Mouse (Mus musculus): ENCODE data around the gene Pdxp.
A peak's percentile ranks its signal among the peaks of the same experiment; 100 is the strongest.
"Not testable (repeated sequence)": the region's sequence is repeated elsewhere in the genome, so short reads cannot be mapped to it uniquely, and the experiment has no call there.

Pdxp gene

DNA sequence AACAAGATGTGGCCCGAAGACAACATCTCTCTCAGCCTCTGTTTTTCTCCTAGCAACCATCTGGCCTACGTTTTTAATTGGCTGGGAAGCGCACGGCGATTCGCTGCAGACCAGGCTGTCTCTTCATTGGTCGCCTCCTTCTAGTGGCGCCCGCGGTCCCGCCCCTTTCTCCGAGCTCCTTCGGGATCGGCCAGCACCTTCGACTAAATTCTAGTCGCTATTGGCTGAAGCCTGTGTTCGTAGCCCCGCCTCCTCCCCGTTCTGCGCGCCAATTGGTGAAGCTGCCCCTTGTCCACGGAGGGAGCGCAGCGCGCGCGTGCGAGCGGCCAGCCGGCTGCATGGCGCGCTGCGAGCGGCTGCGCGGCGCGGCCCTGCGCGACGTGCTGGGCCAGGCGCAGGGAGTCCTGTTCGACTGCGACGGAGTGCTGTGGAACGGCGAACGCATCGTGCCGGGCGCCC lies at the start of gene Pdxp:
Gene Pdxp, plus strand, starts transcription at position 288 of the 459 bp plus-strand sequence.
- DNase-seq (ENCODE audit: low spot score in 2 of 2) = peak; percentile 90 to 97

DNA sequence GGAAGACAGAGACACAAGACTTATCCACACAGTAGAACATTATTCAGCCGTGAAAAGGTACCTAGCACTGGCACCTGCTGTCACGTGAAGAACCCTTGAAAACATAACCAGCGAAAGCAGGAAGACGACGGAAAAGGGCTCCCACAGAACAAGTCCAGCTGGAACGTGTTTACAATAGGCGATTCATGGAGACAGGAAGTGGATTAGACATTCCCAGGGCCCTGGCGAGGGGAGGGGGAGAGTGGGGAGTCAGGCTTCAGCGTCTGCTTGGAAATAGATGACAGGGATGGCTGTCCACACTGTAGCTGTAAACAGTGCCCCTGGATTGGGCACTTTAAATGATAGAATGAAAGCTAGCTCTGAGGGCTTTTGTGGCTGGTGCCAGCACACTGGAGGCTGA lies 45.3 kb upstream of the Pdxp start:
- no peak for DNase-seq (ENCODE audit: low spot score in 2 of 2)

DNA sequence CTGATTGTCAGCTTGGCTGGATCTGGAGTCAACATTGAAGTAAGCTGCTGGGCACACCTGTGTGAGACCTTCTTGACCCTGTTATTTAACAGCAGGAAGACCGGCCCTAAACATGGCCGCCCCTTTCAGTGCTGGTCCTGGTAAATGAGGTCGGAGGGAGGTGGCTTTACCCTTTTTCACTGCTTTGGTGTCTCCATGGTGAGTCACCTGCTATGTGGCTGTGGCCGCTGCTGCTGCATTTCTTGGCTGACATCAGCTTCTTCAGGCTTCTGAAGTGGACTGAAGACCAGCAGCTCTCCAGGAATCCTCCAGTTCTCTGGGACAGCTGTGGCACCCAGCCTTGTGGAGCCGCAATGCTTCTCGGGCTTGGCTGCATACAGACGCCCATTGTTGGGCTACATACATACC lies 44.9 kb upstream of the Pdxp start:
- DNase-seq (ENCODE audit: low spot score in 2 of 2) = no peak

DNA sequence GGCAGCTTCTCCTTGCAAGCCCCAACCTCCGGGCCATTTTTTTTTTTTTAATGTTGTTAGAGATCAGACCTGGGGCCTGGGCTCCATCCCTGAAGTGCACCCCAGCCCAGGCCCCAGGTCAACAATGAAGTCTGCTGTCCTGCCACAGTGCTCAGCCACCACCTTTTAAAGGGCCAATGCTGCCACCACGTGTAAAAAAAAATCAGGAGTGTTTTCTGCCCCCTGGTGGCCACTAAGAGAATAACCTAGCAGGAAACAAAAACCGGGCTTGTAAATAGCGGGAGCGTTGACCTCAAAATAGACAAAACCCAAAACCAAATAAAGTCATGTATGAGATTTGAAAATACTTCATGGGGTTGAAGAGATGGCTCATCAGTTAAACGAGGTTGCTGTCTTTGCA lies 43.9 kb upstream of the Pdxp start:
- peak in 1 of 2 experiments; percentile 47 for DNase-seq (ENCODE audit: low spot score in 2 of 2)

DNA sequence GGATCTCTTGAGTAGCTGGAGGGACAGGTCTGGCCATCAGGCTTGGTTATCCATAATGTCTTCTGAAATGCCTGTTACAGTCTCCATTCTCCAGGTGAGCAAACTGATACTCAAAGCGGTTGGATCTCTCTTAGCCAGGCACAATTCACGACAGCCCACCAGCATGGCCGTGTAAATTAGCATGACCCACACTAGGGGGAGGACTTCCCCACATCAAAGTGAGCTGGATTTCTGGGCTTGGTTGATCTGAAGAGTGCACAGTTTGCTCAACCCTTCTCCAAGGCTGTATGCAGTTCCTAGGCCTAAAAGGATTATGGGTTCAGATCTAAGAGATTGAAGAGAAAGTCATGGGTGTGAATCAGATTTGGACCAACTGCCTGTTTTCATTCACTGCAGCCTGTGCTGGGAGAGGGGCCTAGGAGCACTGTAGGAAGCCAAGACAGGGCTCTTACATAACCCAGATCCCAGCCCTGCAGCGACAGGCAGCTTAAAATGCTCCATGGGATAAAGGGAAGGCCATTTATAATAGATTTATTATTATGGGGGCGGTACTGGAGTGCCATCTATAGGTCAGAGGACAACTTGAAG lies 41.6 kb upstream of the Pdxp start:
- no peak for DNase-seq (ENCODE audit: low spot score in 2 of 2)

DNA sequence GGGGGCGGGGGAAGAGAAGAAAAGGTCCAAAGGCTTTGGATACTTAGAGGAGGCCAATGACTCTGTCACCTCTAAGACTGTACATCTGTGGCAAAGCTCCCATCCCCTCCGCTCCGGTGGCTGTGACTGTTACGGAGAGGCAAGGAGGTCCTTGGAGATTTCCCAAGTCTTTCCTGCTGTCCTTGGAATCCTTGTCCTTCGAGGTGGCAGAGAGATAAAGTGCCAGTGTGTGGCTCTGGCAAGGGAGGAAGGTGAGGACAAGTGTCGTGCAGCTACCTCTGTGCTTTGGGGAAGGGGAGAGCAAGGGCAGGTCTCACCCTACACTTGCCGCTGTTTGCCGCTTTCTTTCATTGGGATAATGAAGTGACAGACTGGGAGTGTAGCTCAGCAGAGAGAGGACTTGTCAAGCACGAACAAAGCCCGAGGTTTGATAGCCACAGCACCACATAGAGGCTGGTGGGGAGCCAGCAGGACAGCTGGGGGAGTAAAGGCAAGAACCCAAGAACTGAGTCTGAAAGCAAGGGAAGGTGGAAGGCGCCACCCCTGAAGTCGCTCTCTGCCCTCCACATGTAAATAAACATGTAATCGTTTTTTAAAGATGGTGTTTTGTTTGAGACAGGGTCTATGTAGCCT lies 39.8 kb upstream of the Pdxp start:
- no peak for DNase-seq (ENCODE audit: low spot score in 2 of 2)

DNA sequence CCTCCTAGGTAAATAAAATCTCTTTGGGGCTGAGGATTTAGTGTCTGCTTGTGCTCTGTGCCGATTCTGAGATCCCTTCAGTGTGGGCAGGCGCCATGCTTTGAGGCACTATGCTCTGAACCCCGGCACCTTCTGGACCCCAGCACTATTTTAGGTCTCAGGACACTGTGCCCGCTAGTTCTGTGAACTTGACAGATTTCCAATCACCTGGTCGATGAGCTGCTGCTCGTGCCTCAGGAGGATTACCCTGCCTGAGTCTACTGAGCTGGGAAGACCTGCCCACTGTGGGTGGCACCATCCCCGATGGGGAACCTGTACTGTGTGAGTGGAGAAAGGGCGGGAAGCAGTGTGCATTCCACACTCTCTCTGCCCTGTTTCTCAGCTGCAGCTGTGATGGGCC lies 38.7 kb upstream of the Pdxp start:
- DNase-seq (ENCODE audit: low spot score in 2 of 2) = no peak

DNA sequence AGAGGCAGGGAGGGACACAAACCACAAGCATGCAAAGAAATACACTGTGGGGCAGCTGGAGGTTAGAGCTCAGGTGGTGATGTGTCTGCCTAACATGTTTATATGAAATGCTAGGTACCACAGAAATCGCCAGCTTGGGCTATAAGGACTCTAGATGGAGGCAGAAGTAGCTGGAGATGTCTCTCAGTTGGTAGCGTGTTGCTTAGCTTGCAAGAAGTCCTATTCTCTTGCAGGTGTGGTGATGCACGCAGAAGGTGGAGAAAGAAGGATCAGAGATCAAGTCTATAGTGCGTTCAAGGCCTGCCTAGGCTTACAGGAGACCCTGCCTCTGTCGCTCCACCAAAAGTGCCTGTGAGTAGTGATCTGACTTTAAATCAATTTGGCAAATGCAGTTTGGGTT lies 38.2 kb upstream of the Pdxp start:
- no peak for DNase-seq (ENCODE audit: low spot score in 2 of 2)

DNA sequence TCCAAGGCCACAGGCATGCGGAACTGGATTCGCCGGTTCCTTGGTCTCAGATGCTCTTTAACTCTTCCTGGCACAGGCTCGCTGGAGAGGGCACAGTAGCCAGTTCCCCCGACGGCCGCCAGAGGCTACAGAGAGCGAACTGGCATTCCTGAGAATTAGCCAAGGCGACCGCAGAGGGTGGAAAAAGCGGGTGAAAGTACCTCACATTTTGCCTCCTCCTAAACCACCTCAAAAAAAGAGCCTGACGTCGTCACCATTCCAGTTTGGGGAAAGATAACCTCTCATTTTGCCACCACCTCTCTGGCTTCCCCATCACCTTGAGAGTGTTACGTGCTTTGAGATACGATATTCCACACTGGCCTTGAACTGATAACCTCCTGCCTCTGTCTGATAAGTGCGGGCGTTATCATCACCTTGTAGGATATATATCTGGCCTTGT lies 37.4 kb upstream of the Pdxp start:
- DNase-seq (ENCODE audit: low spot score in 2 of 2) = peak; percentile 78 to 86

DNA sequence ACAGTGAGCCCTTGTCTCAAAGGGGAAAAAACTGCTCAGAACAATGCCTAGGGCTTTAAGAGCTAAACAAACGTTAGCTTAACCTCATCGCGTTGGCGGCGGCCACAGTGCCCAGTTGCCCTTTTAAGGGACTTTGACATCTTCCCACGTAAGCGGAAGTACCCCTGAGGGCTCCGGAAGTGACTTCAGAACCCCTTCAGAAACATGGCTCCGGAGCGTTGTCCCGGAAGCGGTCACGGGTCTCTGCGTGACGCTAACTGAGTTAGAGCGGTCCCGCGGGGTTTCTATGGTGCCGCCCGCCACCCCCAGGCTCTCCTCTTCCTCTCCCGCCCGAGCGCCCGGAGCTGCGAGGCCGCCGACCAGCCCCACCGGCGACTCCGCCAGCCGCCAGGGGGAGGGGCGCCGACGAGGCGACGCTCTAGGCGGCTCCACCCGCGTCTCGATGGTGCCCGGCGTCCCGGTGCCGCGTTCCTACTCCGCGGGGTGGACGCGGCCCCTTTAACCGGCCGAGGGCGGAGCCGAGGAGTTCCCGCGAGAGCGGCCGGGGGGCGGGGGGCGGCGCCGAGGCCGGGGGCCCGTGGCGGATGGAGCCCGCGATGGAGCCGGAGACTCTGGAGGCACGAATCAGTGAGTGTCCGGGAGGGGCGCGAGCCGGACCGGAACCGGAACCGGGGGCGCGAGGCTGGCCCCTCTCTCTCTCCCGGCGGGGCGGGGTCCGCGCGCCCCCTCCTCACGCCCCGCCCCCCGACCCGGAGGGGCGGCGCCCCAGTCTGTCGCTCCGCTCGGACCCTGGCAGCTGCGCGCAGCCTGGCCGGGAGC lies 36.5 kb upstream of the Pdxp start, which contains the start of gene Gga1:
Gene Gga1, plus strand, starts transcription at position 200 of the 819 bp plus-strand sequence.
- DNase-seq (ENCODE audit: low spot score in 2 of 2) = peak; percentile 77 to 92

DNA sequence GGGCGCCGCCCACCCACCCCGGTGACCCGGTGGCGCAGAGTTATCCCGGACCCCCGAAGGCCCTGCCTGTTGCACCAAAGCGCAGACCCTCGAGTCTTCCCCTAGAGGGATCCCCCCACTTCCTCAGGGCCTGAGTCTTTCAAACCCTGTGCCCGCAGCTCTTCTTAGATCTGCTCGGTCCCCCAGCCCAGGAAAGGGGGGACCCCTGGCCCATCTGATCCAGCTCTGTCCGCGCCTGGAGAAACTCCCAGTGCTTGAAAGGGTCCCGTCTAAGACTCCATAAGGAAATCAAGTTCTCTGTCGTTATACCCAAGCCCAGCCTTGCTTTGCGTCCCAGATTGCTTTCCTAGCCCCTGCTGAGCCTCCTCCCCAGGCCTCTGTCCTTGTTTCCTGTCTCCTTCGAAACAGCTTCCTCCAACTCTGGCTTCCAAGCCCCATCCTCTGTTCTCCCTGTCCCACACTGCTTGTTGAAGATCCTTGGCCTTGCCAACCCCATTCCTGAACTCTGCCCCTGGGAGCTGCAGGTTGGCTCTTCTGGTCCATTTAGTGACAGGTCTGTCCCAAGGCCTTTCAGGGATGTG lies 35.8 kb upstream of the Pdxp start:
- DNase-seq (ENCODE audit: low spot score in 2 of 2) = no peak

DNA sequence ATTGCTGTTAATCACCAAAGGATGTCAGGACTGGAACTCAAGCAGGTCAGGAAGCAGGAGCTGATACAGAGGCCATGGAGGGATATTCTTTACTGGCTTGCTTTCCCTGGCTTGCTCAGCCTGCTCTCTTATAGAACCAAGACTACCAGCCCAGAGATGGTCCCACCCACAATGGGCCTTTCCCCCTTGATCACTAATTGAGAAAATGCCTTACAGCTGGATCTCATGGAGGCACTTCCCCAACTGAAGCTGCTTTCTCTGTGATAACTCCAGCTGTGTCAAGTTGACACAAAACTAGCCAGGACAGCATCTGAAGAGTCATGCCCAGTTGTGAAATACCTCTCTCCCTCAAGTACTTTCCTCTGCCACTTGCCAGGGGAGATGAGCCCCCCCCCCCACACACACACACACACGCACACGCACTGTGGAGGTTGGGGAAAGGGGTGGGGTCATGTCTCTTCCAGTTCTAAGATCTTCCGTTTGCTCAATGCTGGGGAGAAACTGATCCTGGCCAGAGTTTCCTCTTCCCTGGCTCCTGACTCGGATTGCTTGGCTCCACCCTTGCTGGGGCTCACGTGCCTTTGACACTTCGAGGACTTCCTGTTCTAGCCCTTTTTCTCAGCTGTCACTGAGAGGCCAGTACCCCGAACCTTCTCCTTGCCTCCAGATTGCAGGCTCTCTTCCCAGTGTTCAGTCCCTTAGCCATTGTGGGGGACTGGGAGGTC lies 34.8 kb upstream of the Pdxp start:
- not testable (repeated sequence) for DNase-seq (ENCODE audit: low spot score in 2 of 2)

DNA sequence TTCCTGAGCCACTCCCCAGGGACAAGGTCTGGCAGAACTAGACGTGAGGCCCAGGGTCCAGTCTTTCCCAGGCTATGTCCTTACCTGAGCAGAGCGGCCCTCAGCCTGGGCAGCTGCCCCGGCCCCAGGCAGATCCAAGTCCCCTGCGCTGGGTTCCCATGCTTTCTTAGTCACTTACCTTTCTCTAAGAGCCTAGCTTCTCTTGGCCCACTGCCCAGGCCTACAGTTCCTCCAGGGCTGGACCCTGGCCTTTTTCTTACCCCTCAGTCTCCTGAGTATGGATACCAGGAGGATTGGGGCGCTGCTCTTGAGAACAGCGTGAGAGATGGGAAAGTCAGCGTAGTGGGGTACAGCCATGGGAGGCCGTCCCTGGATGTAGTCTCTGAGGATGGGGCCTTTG lies 33.3 kb upstream of the Pdxp start:
- no peak for DNase-seq (ENCODE audit: low spot score in 2 of 2)

DNA sequence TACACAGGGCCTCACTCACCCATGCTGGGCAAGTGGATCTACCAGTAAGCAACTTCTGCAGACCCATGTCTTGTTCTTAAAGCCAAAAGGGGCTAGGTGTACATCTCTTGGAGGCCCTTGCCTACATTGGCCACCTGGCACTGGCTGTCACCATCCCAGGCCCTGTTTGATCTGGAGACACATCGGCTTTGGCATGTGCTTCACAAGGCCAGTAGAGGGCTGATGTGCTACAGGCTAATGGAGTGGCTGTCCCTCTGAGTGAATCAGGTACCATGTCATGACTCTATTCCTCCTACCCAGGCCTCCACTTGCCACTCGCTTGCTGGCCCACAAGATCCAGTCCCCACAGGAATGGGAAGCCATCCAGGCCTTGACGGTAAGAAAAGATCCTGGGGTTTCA lies 31.9 kb upstream of the Pdxp start:
- DNase-seq (ENCODE audit: low spot score in 2 of 2) = no peak

DNA sequence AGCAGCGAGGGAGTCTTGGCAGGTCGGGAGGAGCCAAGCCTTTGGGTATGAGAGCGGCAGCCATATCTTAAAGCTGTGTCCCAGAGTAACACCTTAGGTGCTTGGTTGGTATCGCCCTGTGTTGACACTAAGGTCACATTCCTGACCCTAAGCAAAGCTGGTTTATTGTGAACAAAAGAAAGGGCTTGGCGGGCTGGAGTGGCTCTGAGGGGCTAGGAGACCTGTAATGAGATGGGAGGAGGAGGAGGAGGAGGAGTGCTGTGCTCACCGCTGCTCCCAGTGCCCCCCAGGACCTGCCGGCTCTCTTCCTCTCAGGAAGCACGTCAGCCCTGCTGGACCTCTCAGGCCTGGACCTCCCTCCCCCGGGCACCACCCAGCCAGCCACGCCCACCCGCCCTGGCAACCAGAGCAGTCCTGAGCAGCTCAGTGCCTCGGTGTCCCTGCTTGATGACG lies 24.3 kb upstream of the Pdxp start:
- DNase-seq (ENCODE audit: low spot score in 2 of 2) = no peak

DNA sequence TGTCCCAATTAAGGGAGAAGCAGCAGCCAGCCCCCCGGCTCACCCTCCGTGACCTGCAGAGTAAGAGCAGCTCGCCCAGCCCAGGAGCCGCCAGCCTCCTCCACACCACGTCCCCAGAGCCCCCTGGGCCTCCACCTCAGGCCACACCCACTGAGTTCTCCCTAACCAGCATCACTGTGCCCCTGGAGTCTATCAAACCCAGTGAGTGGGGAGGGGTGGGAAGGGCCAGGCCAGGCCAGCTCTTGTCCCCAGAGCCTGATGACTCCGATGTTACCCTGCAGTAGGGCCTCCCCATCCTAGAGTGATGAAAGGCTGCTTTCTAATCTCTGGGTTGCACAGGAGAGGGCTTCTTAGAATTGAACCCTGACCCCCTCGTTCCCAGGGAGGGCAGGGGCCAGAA lies 21.3 kb upstream of the Pdxp start:
- no peak for DNase-seq (ENCODE audit: low spot score in 2 of 2)

DNA sequence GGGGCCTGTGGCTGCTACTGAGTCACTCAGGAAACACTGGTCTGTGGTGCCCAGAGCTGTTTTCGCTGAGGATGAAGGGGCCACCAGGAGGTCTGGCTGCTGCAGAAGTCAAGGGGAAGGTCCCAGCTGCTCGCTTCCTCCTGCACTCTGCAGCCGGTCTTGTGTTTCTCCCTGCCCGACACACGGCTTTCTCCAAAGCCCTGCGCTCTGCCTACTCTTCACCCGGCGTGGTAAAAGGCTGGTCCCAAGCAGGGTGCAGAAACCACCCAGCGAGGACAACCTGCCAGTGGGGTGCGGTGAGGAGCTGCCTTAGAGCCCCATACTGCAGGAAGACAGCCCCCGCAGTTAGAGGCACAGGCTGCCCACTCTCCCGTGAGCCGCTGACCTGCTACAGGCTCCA lies 19.0 kb upstream of the Pdxp start:
- DNase-seq (ENCODE audit: low spot score in 2 of 2) = no peak

DNA sequence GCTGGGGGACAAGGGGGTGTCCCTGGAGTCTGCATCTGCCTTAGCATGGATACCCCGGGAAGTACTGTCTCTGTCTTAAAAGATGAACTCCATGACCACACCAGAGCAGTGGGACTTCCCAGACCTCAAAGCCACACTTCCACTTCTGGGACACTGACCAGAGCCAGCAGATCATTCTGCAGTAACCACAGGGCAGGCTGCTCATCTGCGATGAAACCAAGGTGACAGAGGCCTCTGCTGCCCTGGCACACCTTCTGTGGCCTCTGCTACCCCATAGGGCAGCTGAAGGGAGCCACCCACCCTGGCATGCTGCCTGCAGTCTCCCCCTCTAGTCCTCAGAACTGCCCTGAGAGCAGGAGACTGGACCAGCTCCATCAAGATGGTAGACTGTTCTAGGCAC lies 18.0 kb upstream of the Pdxp start:
- DNase-seq (ENCODE audit: low spot score in 2 of 2) = no peak

DNA sequence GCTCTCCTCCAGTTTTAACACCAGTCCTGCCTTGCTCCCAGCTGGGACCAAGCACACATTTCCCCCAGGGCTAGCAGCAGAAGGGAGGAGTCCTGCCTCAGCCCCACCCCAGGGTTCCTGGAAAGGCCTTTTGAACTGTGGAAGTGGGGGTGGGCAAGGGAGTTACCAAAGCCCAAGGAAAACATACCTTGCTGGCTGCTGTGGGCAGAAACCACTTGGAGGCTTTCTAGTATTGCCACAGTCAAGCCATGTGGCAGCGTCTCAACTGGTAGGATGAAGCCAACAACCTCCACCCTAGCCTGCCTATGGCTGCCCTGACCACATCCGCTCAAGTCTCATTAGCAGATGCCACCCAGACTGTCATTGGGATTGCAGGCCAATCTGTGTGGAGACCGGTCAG lies 17.6 kb upstream of the Pdxp start:
- DNase-seq (ENCODE audit: low spot score in 2 of 2) = no peak

DNA sequence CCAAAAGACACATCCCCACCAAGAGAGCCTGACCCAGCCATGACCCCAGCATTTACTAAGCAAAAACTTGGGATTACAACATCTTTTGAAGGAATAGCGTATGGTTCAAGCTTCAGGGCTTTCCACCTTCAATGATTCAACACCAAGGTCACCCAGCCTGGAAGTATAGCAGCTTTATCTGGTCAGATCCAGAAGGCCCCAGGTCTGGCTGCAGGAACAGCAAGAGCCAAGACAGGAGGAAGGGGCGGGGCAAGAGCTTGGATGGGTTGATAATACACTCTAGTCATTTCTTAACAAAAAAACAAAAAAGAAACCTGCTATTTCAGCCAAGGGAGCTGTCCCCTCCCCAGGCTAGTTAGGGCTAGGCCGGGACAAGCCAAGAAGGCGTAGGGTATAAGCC lies 16.2 kb upstream of the Pdxp start:
- no peak for DNase-seq (ENCODE audit: low spot score in 2 of 2)

DNA sequence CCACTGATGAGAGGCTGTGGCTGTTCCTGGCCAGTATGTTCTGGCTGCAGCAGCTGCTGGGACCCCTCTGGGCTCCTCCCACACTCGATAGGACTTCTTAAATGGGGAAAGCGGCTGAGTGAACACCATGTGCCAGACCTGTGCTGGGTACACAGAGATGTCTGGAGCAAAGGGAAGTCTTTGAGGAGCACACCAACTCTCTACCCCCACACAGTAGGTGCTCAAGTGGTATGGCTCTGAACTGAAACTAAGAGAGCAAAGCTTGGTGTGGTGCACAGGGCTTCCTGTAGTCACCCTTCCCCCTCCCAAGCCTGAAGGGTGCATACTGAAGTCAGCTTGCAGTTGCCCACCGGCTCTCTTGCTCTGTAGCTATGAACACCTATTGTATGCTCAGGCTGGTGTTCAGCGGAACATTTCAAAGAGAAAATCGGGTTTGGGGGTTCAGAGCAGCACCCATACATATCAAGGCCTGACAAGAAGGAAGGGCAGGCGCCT lies 15.2 kb upstream of the Pdxp start:
- DNase-seq (ENCODE audit: low spot score in 2 of 2) = no peak

DNA sequence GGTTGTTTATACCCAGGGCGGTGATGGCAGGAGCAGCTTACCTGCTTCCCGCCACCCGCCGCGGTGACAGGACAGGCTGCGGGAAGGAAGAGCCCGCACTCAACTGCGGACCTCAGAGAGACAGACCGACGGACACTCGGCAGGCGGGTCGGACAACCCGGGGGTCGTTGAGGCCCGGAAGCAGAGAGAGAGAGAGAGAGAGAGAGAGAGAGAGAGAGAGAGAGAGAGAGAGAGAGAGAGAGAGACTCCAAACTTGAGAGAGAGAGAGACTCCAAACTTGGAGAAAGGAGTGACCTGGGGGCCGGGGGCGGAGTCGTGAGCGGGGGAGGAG lies 14.3 kb upstream of the Pdxp start, which contains the start of gene Gm49510:
Gene Gm49510, plus strand, starts transcription at position 259 of the 331 bp plus-strand sequence.
- DNase-seq (ENCODE audit: low spot score in 2 of 2) = no peak
